Mouse (Mus musculus): Measurements from ENCODE around the gene Psma3. TPM values are rescaled to one million over a fixed set of nuclear protein-coding genes. Genes with fewer than 3 reads are reported as not detected.

Gene Psma3
- polyA plus RNA-seq (2012; rRNA removed): 4.4 and 7.1 TPM in 2 replicates

DNA sequence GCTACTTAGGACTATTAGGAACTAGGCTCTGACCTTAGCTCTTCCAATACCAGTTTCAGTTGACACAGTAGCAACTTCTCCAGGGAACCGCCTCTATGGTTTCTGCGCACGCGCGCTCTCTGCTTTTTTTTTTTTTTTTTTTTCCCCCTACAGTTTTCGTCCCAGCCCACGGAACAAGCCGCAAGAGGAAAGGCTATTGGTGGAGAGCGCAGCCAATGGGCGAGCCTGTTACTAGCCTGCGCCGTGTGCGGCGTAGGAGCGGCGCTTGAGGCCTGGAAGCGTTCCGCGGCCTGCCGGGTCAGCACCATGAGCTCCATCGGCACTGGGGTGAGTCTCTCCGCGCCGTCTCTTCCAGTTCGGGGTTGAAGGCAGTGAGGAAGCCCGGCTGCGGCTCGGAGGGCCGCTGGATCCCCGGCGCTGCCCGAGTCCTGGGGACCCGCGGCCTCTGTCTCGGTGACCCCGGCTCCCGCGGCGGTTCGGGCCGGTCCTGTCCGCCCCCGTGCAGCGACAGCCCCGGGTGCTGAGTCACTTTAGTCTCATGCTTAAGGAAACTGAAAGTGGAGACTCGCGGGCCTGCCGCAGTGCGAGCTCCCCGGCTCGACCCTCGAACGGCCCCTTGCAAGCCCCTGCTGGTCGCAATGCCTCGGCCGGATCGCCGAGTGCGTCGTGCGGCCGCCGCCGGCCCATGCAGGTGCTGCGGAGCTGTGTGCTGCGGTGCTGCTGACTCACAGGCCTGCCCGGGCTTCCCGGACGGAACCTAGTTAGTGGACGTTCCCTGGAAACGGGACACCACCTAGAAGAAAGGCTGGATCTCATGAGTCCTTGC lies at the start of gene Psma3:
Gene Psma3, plus strand, starts transcription at position 181 of the 826 bp plus-strand sequence.
- TF ChIP-seq CTCF (IDR thresholded peaks at IDR 0.05; ENCODE audit: extremely low read depth, insufficient read length, insufficient replicate concordance, low read depth, low read length): no peak
- peak; percentile 86 for TF ChIP-seq POLR2A (IDR thresholded peaks at IDR 0.05; ENCODE audit: low read depth, low read length)
- Histone ChIP-seq H3K4me1 (ENCODE audit: control insufficient read depth, insufficient read depth, insufficient read length, low read length) (peaks cover 4% of the 10 kb centered on the region; the same call in 1 of the 2 replicates), H3K36me3 (ENCODE audit: control insufficient read depth, insufficient read depth, low read length) (0 out of 2 replicates have a peak, but pooled peaks cover 2% of the 10 kb centered on the region), H3K4me3 (ENCODE audit: low read depth, low read length) (peak within 1 kb of the TSS; percentile 89), H3K27ac (ENCODE audit: insufficient read depth, low read depth, low read length) (peak within 1 kb of the TSS; percentile 88), H3K27me3 (ENCODE audit: control insufficient read depth, insufficient read depth, low read length) (no peaks in the 10 kb centered on the region)
- WGBS: under 1% methylated on average over 71 of the region's 71 CpGs

DNA sequence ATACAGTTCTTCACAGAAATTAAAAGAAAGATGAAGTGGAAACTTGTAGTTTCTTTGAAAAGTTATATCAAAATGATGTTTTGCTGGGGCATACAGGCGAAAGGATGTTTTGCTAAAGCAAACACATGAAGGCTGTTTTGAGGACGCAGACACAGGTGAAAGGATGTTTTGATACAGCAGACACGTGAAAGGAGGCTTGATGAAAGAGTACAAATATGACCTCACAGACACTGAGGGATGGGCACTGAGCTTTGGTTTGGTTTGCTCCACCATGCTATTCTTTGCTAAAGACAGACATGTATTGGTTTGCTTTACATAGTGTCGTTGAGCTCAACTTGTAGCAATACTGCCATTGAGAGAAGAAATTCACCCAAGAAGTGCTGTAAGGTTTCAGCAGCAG lies 44.6 kb upstream of the Psma3 start:
- no peak overlapping the region for H3K4me3 ChIP-seq (ENCODE audit: low read depth, low read length)
- WGBS: 79% methylated on average over 4 of the region's 4 CpGs

GRCm38 (mm10) chr12:70937150-70937549 lies 37.3 kb upstream of the Psma3 start:
- H3K27me3 ChIP-seq (ENCODE audit: control insufficient read depth, insufficient read depth, low read length): no peaks in the 10 kb centered on the region
- peak overlapping the region; percentile 99 for H3K4me3 ChIP-seq (ENCODE audit: low read depth, low read length)
- WGBS: 25% methylated on average over 12 of the region's 12 CpGs
- H3K36me3 ChIP-seq (ENCODE audit: control insufficient read depth, insufficient read depth, low read length): peaks cover 5% of the 10 kb centered on the region
- no peak for TF ChIP-seq POLR2A (IDR thresholded peaks at IDR 0.05; ENCODE audit: low read depth, low read length)
- peaks cover 2% of the 10 kb centered on the region; the same call in 1 of the 2 replicates for H3K4me1 ChIP-seq (ENCODE audit: control insufficient read depth, insufficient read depth, insufficient read length, low read length)
- H3K27ac ChIP-seq (ENCODE audit: insufficient read depth, low read depth, low read length): peak overlapping the region; percentile 84

More for the DNA sequence above, 44.6 kb upstream of the Psma3 start:
- TF ChIP-seq POLR2A (IDR thresholded peaks at IDR 0.05; ENCODE audit: low read depth, low read length): no peak
- TF ChIP-seq CTCF (IDR thresholded peaks at IDR 0.05; ENCODE audit: extremely low read depth, insufficient read length, insufficient replicate concordance, low read depth, low read length): no peak
- Histone ChIP-seq H3K27me3 (ENCODE audit: control insufficient read depth, insufficient read depth, low read length) (no peaks in the 10 kb centered on the region; the same call in 1 of the 2 replicates), H3K4me1 (ENCODE audit: control insufficient read depth, insufficient read depth, insufficient read length, low read length) (no peaks in the 10 kb centered on the region), H3K27ac (ENCODE audit: insufficient read depth, low read depth, low read length) (no peak overlapping the region), H3K36me3 (ENCODE audit: control insufficient read depth, insufficient read depth, low read length) (no peaks in the 10 kb centered on the region)

DNA sequence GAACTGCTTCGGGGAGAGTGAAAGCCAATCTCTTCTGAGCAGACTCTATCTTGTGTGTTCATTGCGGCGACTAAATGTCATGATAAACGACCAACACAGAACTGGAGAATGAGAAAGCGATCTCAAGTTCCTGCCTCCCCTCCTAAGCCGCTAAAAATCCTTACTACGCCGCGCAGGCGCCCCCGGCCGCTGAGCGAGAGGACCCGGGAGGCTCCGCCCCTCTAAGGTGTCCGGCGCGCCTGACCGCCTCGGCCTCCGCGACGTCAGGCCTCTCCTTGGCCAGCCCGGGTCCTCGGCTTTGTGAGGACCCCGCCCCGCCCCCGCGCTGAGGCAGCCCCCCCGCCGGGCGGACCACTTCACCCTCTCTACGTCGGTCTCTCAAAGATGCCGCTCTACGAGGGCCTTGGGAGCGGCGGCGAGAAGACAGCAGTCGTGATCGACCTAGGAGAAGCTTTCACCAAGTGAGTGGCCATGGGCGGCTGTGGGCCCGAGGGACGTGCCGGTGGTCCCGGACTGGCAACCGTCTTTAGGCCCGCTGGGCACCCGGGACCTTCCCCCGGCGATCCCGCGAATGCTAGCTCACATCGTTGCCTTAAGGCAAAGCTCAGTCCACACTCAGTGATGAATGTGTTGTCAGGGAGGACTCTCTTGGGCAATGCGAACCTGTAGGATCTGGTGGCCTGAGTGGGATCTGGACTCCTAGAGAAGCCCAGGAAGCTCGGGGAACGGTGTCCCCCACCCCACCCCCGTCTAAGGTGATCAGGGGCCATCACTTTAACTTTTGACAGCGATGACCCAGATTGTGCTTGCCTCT lies 36.6 kb upstream of the Psma3 start, which contains the start of gene Actr10:
Gene Actr10, plus strand, starts transcription at position 287 of the 814 bp plus-strand sequence.
- H3K4me1 ChIP-seq (ENCODE audit: control insufficient read depth, insufficient read depth, insufficient read length, low read length): peaks cover 2% of the 10 kb centered on the region; the same call in 1 of the 2 replicates
- WGBS: under 1% methylated on average over 59 of the region's 59 CpGs
- no peaks in the 10 kb centered on the region for H3K27me3 ChIP-seq (ENCODE audit: control insufficient read depth, insufficient read depth, low read length)
- peak within 1 kb of the TSS; percentile 84 for H3K27ac ChIP-seq (ENCODE audit: insufficient read depth, low read depth, low read length)
- H3K36me3 ChIP-seq (ENCODE audit: control insufficient read depth, insufficient read depth, low read length): peaks cover 9% of the 10 kb centered on the region
- TF ChIP-seq POLR2A (IDR thresholded peaks at IDR 0.05; ENCODE audit: low read depth, low read length): peak; percentile 75; the same call in 1 of the 2 replicates
- TF ChIP-seq CTCF (IDR thresholded peaks at IDR 0.05; ENCODE audit: extremely low read depth, insufficient read length, insufficient replicate concordance, low read depth, low read length): no peak
- peak within 1 kb of the TSS; percentile 99 for H3K4me3 ChIP-seq (ENCODE audit: low read depth, low read length)

- peaks cover 19% of the 10 kb centered on the region for H3K36me3 ChIP-seq (ENCODE audit: control insufficient read depth, insufficient read depth, low read length)
- no peak for TF ChIP-seq POLR2A (IDR thresholded peaks at IDR 0.05; ENCODE audit: low read depth, low read length)
- TF ChIP-seq CTCF (IDR thresholded peaks at IDR 0.05; ENCODE audit: extremely low read depth, insufficient read length, insufficient replicate concordance, low read depth, low read length): no peak
- H3K4me3 ChIP-seq (ENCODE audit: low read depth, low read length): no peak overlapping the region
- WGBS: 92% methylated on average over 7 of the region's 7 CpGs
- no peaks in the 10 kb centered on the region for H3K27me3 ChIP-seq (ENCODE audit: control insufficient read depth, insufficient read depth, low read length)
- H3K4me1 ChIP-seq (ENCODE audit: control insufficient read depth, insufficient read depth, insufficient read length, low read length): peaks cover 2% of the 10 kb centered on the region; the same call in 1 of the 2 replicates
- H3K27ac ChIP-seq (ENCODE audit: insufficient read depth, low read depth, low read length): no peak overlapping the region
Measured at GRCm38 (mm10) chr12:70940806-70941205, 33.6 kb upstream of the Psma3 start.

DNA sequence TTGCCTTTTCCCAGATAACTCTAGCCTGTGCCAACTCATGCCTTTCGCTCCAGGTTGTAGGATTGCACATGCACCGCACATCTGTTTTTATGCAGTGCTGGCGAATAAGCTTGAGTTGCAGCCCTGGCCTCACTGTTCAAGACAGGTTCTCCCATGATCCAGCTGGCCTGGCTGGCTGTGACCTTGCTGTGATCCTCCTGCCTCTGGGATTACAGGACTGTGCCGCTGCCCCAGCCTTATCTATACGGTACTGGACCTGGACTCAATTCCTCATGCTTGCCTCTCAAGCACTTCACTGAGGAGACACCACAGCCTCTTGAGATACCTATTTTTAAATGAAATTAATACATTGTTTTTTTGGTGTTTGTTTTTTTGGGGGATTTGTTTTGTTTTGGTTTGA lies 30.2 kb upstream of the Psma3 start:
- TF ChIP-seq POLR2A (IDR thresholded peaks at IDR 0.05; ENCODE audit: low read depth, low read length) (no peak), CTCF (IDR thresholded peaks at IDR 0.05; ENCODE audit: extremely low read depth, insufficient read length, insufficient replicate concordance, low read depth, low read length) (no peak)
- Histone ChIP-seq H3K27me3 (ENCODE audit: control insufficient read depth, insufficient read depth, low read length) (no peaks in the 10 kb centered on the region), H3K36me3 (ENCODE audit: control insufficient read depth, insufficient read depth, low read length) (peaks cover 35% of the 10 kb centered on the region), H3K4me3 (ENCODE audit: low read depth, low read length) (no peak overlapping the region), H3K4me1 (ENCODE audit: control insufficient read depth, insufficient read depth, insufficient read length, low read length) (no peaks in the 10 kb centered on the region), H3K27ac (ENCODE audit: insufficient read depth, low read depth, low read length) (no peak overlapping the region)
- WGBS: 93% methylated on average over 5 of the region's 5 CpGs

All from small intestine, adult 2 months (tissue).